Mouse (Mus musculus) midbrain, embryonic 14.5 days (tissue): ENCODE data around the gene Cmc2. TPM values are rescaled to one million over a fixed set of nuclear protein-coding genes. Genes with fewer than 3 reads are reported as not detected.

Experiments used
- ATAC-seq: fragments of 200-750 bp; cut with Nextera tagmentation; 2 replicates; pipeline ENCODE4 v1.8.0; 2017; ENCODE audit warnings: moderate number of reproducible peaks, moderate library complexity; ENCODE audit not compliant: low FRiP score, low TSS enrichment
- DNase-seq: peaks from one replicate; pipeline ENCODE4 v3.0.0-alpha.2; 2015
- H3K27ac ChIP-seq: fragments of 300-500 bp; sonication (generic); replicated peaks from 2 replicates; pipeline ENCODE4 v1.5.1; 2014; ENCODE audit warnings: mild to moderate bottlenecking, low read depth, low read length, moderate library complexity
- H3K27me3 ChIP-seq: fragments of 300-500 bp; sonication (generic); 2 replicates; pipeline ENCODE4 v1.6.1; 2014; ENCODE audit warnings: low read length, control low read depth, mixed read lengths; ENCODE audit not compliant: control insufficient read depth, insufficient read depth
- H3K36me3 ChIP-seq: fragments of 300-500 bp; sonication (generic); 2 replicates; pipeline ENCODE4 v1.6.1; 2014; ENCODE audit warnings: low read length, control low read depth; ENCODE audit not compliant: control insufficient read depth, insufficient read depth
- H3K4me1 ChIP-seq: fragments of 300-500 bp; sonication (generic); 2 replicates; pipeline ENCODE4 v1.6.1; 2014; ENCODE audit warnings: mild to moderate bottlenecking, antibody characterized with exemption, low read length, control low read depth; ENCODE audit not compliant: control insufficient read depth, insufficient read depth
- H3K4me2 ChIP-seq: fragments of 300-500 bp; sonication (generic); 2 replicates; pipeline ENCODE4 v1.6.1; 2014; ENCODE audit warnings: mild to moderate bottlenecking, low read length, moderate library complexity
- H3K4me3 ChIP-seq: fragments of 300-500 bp; sonication (generic); replicated peaks from 2 replicates; pipeline ENCODE4 v1.5.1; 2014; ENCODE audit warnings: low read depth, low read length
- H3K9ac ChIP-seq: fragments of 300-500 bp; sonication (generic); replicated peaks from 2 replicates; pipeline ENCODE4 v1.6.1; 2014; ENCODE audit warnings: mild to moderate bottlenecking, low read length, moderate library complexity
- H3K9me3 ChIP-seq: fragments of 300-500 bp; sonication (generic); 2 replicates; pipeline ENCODE4 v1.6.1; 2016; ENCODE audit warnings: low read length, control low read depth, mixed read lengths; ENCODE audit not compliant: control insufficient read depth
- WGBS: fragments of 180-500 bp; shearing (Covaris S2); extraction: QIAGEN DNeasy Blood & Tissue Kit; methylation state at CpG from one replicate; pipeline ENCODE4 v1.1.7; 2014; 5-methylcytosine and 5-hydroxymethylcytosine counted together
- polyA plus RNA-seq: library from polyadenylated mRNA; unstranded; fragments of >200 nt; fragmentation: Nextera tagmentation; extraction: Ambion mirVana; gene quantifications from 2 replicates; pipeline ENCODE4 v1.2.1, GENCODE M21; 2014

Cmc2 gene
- polyA plus RNA-seq, 1 experiment from 2014 or later = 30.5 TPM

DNA sequence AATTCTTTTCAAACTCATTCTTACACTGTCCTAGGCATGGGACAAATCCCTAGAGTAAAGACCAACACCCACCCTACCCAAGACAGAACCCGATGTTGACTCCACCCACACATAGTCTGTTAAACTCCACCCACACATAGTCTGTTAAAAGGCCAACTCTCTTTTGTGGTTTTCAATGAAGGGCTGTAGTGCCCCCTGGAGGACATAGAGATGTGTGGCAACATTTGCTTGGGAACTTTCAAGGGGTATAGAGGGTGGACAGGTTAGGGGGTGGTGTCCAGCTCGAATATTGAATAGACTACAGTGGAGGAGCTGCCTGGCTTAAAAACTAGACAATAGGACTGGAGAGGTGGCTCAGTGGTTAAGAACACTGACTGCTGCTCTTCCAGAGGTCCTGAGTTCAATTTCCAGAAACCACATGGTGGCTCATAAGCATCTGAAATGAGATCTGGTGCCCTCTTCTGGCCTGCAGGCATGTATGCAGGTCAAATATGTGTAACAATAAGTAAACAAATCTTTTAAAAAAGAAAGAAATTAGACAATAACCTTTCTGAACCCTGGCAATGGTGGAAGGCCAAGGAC is 48.4 kb downstream of the Cmc2 start:
- Histone ChIP-seq H3K36me3 (no peaks in the 10 kb centered on the region), H3K4me1 (no peaks in the 10 kb centered on the region), H3K27ac (no peak overlapping the region), H3K9me3 (no peaks in the 10 kb centered on the region), H3K9ac (no peak overlapping the region), H3K27me3 (no peaks in the 10 kb centered on the region), H3K4me3 (no peak overlapping the region), H3K4me2 (no peak overlapping the region)
- ATAC-seq = no peak
- 84% methylated on average over 2 of the region's 2 CpGs for WGBS
- DNase-seq = no peak

- Histone ChIP-seq H3K4me1 (no peaks in the 10 kb centered on the region), H3K27ac (no peak overlapping the region), H3K9me3 (no peaks in the 10 kb centered on the region), H3K36me3 (no peaks in the 10 kb centered on the region), H3K4me3 (no peak overlapping the region), H3K4me2 (no peak overlapping the region), H3K27me3 (no peaks in the 10 kb centered on the region), H3K9ac (no peak overlapping the region)
- no peak for ATAC-seq
- 48% methylated on average over 4 of the region's 4 CpGs for WGBS
- peak; percentile 78 for DNase-seq
Measured at GRCm38 (mm10) chr8:116868699-116869098, 52.6 kb downstream of the Cmc2 start.

- H3K9me3 ChIP-seq = no peaks in the 10 kb centered on the region
- no peaks in the 10 kb centered on the region for H3K27me3 ChIP-seq
- H3K4me1 ChIP-seq = no peaks in the 10 kb centered on the region
- WGBS = 67% methylated on average over 9 of the region's 9 CpGs
- no peaks in the 10 kb centered on the region for H3K36me3 ChIP-seq
- H3K27ac ChIP-seq = no peak overlapping the region
- no peak overlapping the region for H3K4me2 ChIP-seq
- no peak overlapping the region for H3K4me3 ChIP-seq
- DNase-seq = no peak
- ATAC-seq = no peak
- H3K9ac ChIP-seq = no peak overlapping the region
Measured at GRCm38 (mm10) chr8:116867321-116867720, 53.9 kb downstream of the Cmc2 start.

GRCm38 (mm10) chr8:116866118-116866903 is 54.9 kb downstream of the Cmc2 start:
- DNase-seq = peak; percentile 18
- Histone ChIP-seq H3K9me3 (no peaks in the 10 kb centered on the region), H3K36me3 (no peaks in the 10 kb centered on the region), H3K9ac (no peak overlapping the region), H3K4me3 (no peak overlapping the region), H3K4me1 (no peaks in the 10 kb centered on the region), H3K27ac (no peak overlapping the region), H3K27me3 (no peaks in the 10 kb centered on the region), H3K4me2 (no peak overlapping the region)
- WGBS = 72% methylated on average over 13 of the region's 13 CpGs
- ATAC-seq = no peak

DNA sequence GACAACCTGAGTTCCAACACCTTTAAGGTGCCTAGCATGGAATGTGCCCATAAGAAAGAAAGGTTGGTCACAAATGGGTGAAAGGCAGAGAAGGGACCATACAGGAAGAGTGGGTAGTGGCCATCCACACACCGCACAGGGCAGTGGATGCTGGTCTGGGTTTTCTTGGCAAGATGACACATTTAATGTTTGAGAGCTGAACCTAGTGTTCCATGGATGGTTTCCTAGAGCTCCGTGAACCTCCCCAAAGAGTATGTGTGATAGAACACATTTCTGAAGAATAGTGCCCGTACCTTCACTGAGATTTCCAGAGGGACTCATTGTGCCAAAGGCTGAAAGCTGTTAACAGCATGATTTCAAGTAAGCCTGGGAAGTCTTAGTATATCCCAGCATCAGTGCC is 56.7 kb downstream of the Cmc2 start:
- no peak for DNase-seq
- H3K4me1 ChIP-seq = no peaks in the 10 kb centered on the region
- no peak for ATAC-seq
- no peaks in the 10 kb centered on the region for H3K36me3 ChIP-seq
- H3K4me3 ChIP-seq = no peak overlapping the region
- H3K9ac ChIP-seq = no peak overlapping the region
- no peaks in the 10 kb centered on the region for H3K9me3 ChIP-seq
- H3K27me3 ChIP-seq = no peaks in the 10 kb centered on the region
- 92% methylated on average over 3 of the region's 3 CpGs for WGBS
- no peak overlapping the region for H3K27ac ChIP-seq
- H3K4me2 ChIP-seq = no peak overlapping the region

GRCm38 (mm10) chr8:116864022-116864387 is 57.2 kb downstream of the Cmc2 start:
- H3K9ac ChIP-seq = no peak overlapping the region
- ATAC-seq = no peak
- H3K4me3 ChIP-seq = no peak overlapping the region
- H3K36me3 ChIP-seq = no peaks in the 10 kb centered on the region
- no peaks in the 10 kb centered on the region for H3K9me3 ChIP-seq
- H3K4me2 ChIP-seq = no peak overlapping the region
- no peak for DNase-seq
- no peaks in the 10 kb centered on the region for H3K4me1 ChIP-seq
- 54% methylated on average over 9 of the region's 9 CpGs for WGBS
- no peaks in the 10 kb centered on the region for H3K27me3 ChIP-seq
- H3K27ac ChIP-seq = no peak overlapping the region

- peak; percentile 79 for DNase-seq
- H3K4me1 ChIP-seq = no peaks in the 10 kb centered on the region
- no peaks in the 10 kb centered on the region for H3K36me3 ChIP-seq
- peak overlapping the region; percentile 44 for H3K9ac ChIP-seq
- no peaks in the 10 kb centered on the region for H3K9me3 ChIP-seq
- no peak overlapping the region for H3K27ac ChIP-seq
- H3K4me3 ChIP-seq = peak overlapping the region; percentile 29
- 3% methylated on average over 30 of the region's 30 CpGs for WGBS
- H3K4me2 ChIP-seq = peak overlapping the region; percentile 54
- ATAC-seq = no peak
- H3K27me3 ChIP-seq = no peaks in the 10 kb centered on the region
Measured at GRCm38 (mm10) chr8:116863357-116864021, 57.8 kb downstream of the Cmc2 start.

DNA sequence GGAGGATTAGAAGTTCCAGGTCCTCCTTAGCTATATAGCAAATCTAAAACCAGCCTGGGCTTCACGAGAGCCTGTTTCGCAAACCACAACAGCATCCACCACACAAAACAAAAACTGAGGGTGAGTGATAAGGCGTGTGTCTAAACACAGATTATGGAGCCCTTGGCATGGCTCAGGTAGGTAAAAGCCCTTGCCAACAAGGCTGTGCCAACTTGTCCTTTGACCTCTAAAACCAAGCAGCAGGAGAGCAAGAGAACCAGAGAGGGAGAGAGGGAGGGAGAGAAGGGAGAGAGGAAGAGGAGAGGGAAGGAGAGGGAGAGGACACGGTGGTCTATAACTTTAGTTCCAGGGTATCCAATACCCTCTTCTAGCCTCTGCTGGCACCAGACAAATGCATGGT is 59.1 kb downstream of the Cmc2 start:
- H3K27me3 ChIP-seq = no peaks in the 10 kb centered on the region
- H3K4me1 ChIP-seq = no peaks in the 10 kb centered on the region
- H3K4me3 ChIP-seq = no peak overlapping the region
- no peak overlapping the region for H3K9ac ChIP-seq
- no peak overlapping the region for H3K4me2 ChIP-seq
- no peak for DNase-seq
- WGBS = 92% methylated on average over 4 of the region's 4 CpGs
- no peak for ATAC-seq
- H3K36me3 ChIP-seq = no peaks in the 10 kb centered on the region
- H3K27ac ChIP-seq = no peak overlapping the region
- no peaks in the 10 kb centered on the region for H3K9me3 ChIP-seq

- WGBS = 89% methylated on average over 11 of the region's 11 CpGs
- DNase-seq (no peak), ATAC-seq (no peak)
- no peaks in the 10 kb centered on the region for H3K27me3 ChIP-seq
- no peaks in the 10 kb centered on the region for H3K4me1 ChIP-seq
- no peak overlapping the region for H3K27ac ChIP-seq
- no peak overlapping the region for H3K4me3 ChIP-seq
- H3K9me3 ChIP-seq = no peaks in the 10 kb centered on the region
- no peaks in the 10 kb centered on the region for H3K36me3 ChIP-seq
- no peak overlapping the region for H3K9ac ChIP-seq
- no peak overlapping the region for H3K4me2 ChIP-seq
Measured at GRCm38 (mm10) chr8:116852042-116852441, 69.2 kb downstream of the Cmc2 start.
